Mouse (Mus musculus) intestine, embryonic 14.5 days (tissue): ENCODE results near the gene Cgref1. TPM values are rescaled to one million over a fixed set of nuclear protein-coding genes. Genes with fewer than 3 reads are reported as not detected.

Source experiments
- ATAC-seq: fragments of 200-750 bp; cut with Nextera tagmentation; replicated peaks from 2 replicates; pipeline ENCODE4 v1.8.0; 2017; ENCODE audit warnings: low read depth, moderate number of reproducible peaks, moderate TSS enrichment, moderate library complexity; ENCODE audit not compliant: low FRiP score, low TSS enrichment
- DNase-seq: peaks from one replicate; pipeline ENCODE4 v3.0.0-alpha.2; 2018; ENCODE audit warnings: low spot score
- H3K27ac ChIP-seq: fragments of 300-500 bp; sonication (generic); 2 replicates; pipeline ENCODE4 v1.5.1; 2014; ENCODE audit warnings: low read depth, mild to moderate bottlenecking, control low read depth
- H3K27me3 ChIP-seq: fragments of 300-500 bp; sonication (generic); replicated peaks from 2 replicates; pipeline ENCODE4 v1.6.1; 2014; ENCODE audit warnings: low read length, control low read depth; ENCODE audit not compliant: control insufficient read depth, insufficient read depth
- H3K36me3 ChIP-seq: fragments of 300-500 bp; sonication (generic); 2 replicates; pipeline ENCODE4 v1.6.1; 2014; ENCODE audit warnings: low read length, control low read depth; ENCODE audit not compliant: control insufficient read depth, insufficient read depth
- H3K4me1 ChIP-seq: fragments of 300-500 bp; sonication (generic); replicated peaks from 2 replicates; pipeline ENCODE4 v1.6.1; 2014; ENCODE audit warnings: low read length, control low read depth, mixed read lengths; ENCODE audit not compliant: control insufficient read depth, insufficient read depth
- H3K4me2 ChIP-seq: fragments of 300-500 bp; sonication (generic); 2 replicates; pipeline ENCODE4 v1.6.1; 2014; ENCODE audit warnings: low read length
- H3K4me3 ChIP-seq: fragments of 300-500 bp; sonication (generic); 2 replicates; pipeline ENCODE4 v1.5.1; 2014; ENCODE audit warnings: low read depth, low read length, control low read depth, mixed read lengths
- H3K9ac ChIP-seq: fragments of 300-500 bp; sonication (generic); 2 replicates; pipeline ENCODE4 v1.6.1; 2014; ENCODE audit warnings: mild to moderate bottlenecking, low read length
- H3K9me3 ChIP-seq: fragments of 300-500 bp; sonication (generic); 2 replicates; pipeline ENCODE4 v1.6.1; 2016; ENCODE audit warnings: low read length, control low read depth; ENCODE audit not compliant: control insufficient read depth
- WGBS: fragments of 180-500 bp; shearing (Covaris S2); extraction: QIAGEN DNeasy Blood & Tissue Kit; methylation state at CpG from one replicate; pipeline ENCODE4 v1.1.7; 2014; 5-methylcytosine and 5-hydroxymethylcytosine counted together
- polyA plus RNA-seq: library from polyadenylated mRNA; unstranded; fragments of >200 nt; fragmentation: Nextera tagmentation; extraction: Ambion mirVana; gene quantifications from 2 replicates; pipeline ENCODE4 v1.2.1, GENCODE M21; 2014

The Cgref1 gene
- polyA plus RNA-seq, 1 experiment from 2014 or later = 14.2 TPM

- Histone ChIP-seq H3K27ac (peak within 1 kb of the TSS; percentile 91), H3K36me3 (peaks cover 30% of the 10 kb centered on the region), H3K4me3 (peak within 1 kb of the TSS; percentile 90), H3K27me3 (no peaks in the 10 kb centered on the region), H3K9me3 (no peaks in the 10 kb centered on the region), H3K9ac (peak within 1 kb of the TSS; percentile 81), H3K4me2 (peak within 1 kb of the TSS; percentile 53), H3K4me1 (peaks cover 12% of the 10 kb centered on the region)
- under 1% methylated on average over 38 of the region's 42 CpGs for WGBS
- DNase-seq (peak; percentile 99), ATAC-seq (peak; percentile 94)
Measured at GRCm38 (mm10) chr5:30888337-30889087, 56.9 kb downstream of the Cgref1 start, which contains the start of gene Agbl5. Gene Agbl5 (plus strand): TSS chr5:30888694.

GRCm38 (mm10) chr5:30887858-30888336 is 57.5 kb downstream of the Cgref1 start:
- peak; percentile 100 for DNase-seq
- peak overlapping the region; percentile 91 for H3K27ac ChIP-seq

GRCm38 (mm10) chr5:30887331-30887761 is 58.0 kb downstream of the Cgref1 start:
- peak; percentile 68 for ATAC-seq
- H3K36me3 ChIP-seq = peaks cover 18% of the 10 kb centered on the region
- H3K9me3 ChIP-seq = no peaks in the 10 kb centered on the region
- H3K4me1 ChIP-seq = peaks cover 12% of the 10 kb centered on the region
- WGBS = under 1% methylated on average over 19 of the region's 19 CpGs
- no peak for DNase-seq
- H3K4me2 ChIP-seq = peak overlapping the region; percentile 53
- no peaks in the 10 kb centered on the region for H3K27me3 ChIP-seq
- peak overlapping the region; percentile 90 for H3K4me3 ChIP-seq
- H3K9ac ChIP-seq = peak overlapping the region; percentile 81
- H3K27ac ChIP-seq = peak overlapping the region; percentile 91

More at GRCm38 (mm10) chr5:30887858-30888336, 57.5 kb downstream of the Cgref1 start:
- Histone ChIP-seq H3K9ac (peak overlapping the region; percentile 81), H3K27me3 (no peaks in the 10 kb centered on the region), H3K4me3 (peak overlapping the region; percentile 90), H3K4me1 (peaks cover 12% of the 10 kb centered on the region), H3K36me3 (peaks cover 24% of the 10 kb centered on the region), H3K9me3 (no peaks in the 10 kb centered on the region), H3K4me2 (peak overlapping the region; percentile 53)
- ATAC-seq = peak; percentile 87
- under 1% methylated on average over 28 of the region's 28 CpGs for WGBS

- no peak for DNase-seq
- H3K36me3 ChIP-seq = peaks cover 12% of the 10 kb centered on the region
- ATAC-seq = no peak
- WGBS = 31% methylated on average over 5 of the region's 5 CpGs
- no peaks in the 10 kb centered on the region for H3K27me3 ChIP-seq
- H3K4me3 ChIP-seq = peak overlapping the region; percentile 90
- H3K9me3 ChIP-seq = no peaks in the 10 kb centered on the region
- H3K4me2 ChIP-seq = peak overlapping the region; percentile 53
- peak overlapping the region; percentile 91 for H3K27ac ChIP-seq
- peaks cover 12% of the 10 kb centered on the region for H3K4me1 ChIP-seq
- H3K9ac ChIP-seq = peak overlapping the region; percentile 81
Measured at GRCm38 (mm10) chr5:30886731-30887130, 58.7 kb downstream of the Cgref1 start.

- Histone ChIP-seq H3K27ac (peak overlapping the region; percentile 91; the same call in 1 of the 2 replicates), H3K4me2 (peak overlapping the region; percentile 53), H3K4me1 (peaks cover 12% of the 10 kb centered on the region), H3K4me3 (0 out of 2 replicates have a peak overlapping the region, but pooled peaks have one; percentile 90), H3K36me3 (peaks cover 7% of the 10 kb centered on the region), H3K9ac (no peak overlapping the region; the same call in 1 of the 2 replicates), H3K9me3 (no peaks in the 10 kb centered on the region), H3K27me3 (no peaks in the 10 kb centered on the region)
- ATAC-seq = no peak
- DNase-seq = no peak
- 55% methylated on average over 4 of the region's 4 CpGs for WGBS
Measured at GRCm38 (mm10) chr5:30886209-30886608, 59.2 kb downstream of the Cgref1 start.

Other genes with a start within 250 kb of the Cgref1 start
- gene Dpysl5, start 234.0 kb downstream of the Cgref1 start, polyA plus RNA-seq = 8.7 and 10.4 TPM in 2 replicates
- gene Mapre3, start 130.9 kb downstream of the Cgref1 start, polyA plus RNA-seq = 18.5 and 19.2 TPM in 2 replicates
- 59.9 and 60.7 TPM in 2 replicates for gene Tmem214, start 77.6 kb downstream of the Cgref1 start, polyA plus RNA-seq
- gene Agbl5, start 56.9 kb downstream of the Cgref1 start, polyA plus RNA-seq = 25.4 and 26.4 TPM in 2 replicates
- gene Ost4, start 37.8 kb downstream of the Cgref1 start, polyA plus RNA-seq = 482 and 490 TPM in 2 replicates
- 187 and 209 TPM in 2 replicates for gene Emilin1, start 32.2 kb downstream of the Cgref1 start, polyA plus RNA-seq
- gene Khk, start 24.2 kb downstream of the Cgref1 start, polyA plus RNA-seq = 21.6 and 21.9 TPM in 2 replicates
- gene Preb, start 14.8 kb upstream of the Cgref1 start, polyA plus RNA-seq = 110 and 119 TPM in 2 replicates
- 0.42 and 0.68 TPM in 2 replicates for gene Tcf23, start 23.1 kb upstream of the Cgref1 start, polyA plus RNA-seq
- 170 and 178 TPM in 2 replicates for gene Atraid, start 102.7 kb upstream of the Cgref1 start, polyA plus RNA-seq
- gene Slc5a6, start 103.3 kb upstream of the Cgref1 start, polyA plus RNA-seq = 12.2 and 12.3 TPM in 2 replicates
- 31.2 and 32.4 TPM in 2 replicates for gene Cad, start 109.2 kb upstream of the Cgref1 start, polyA plus RNA-seq
- not detected in 2 replicates for gene Dnajc5g, start 160.7 kb upstream of the Cgref1 start, polyA plus RNA-seq
- gene Slc30a3, start 162.6 kb upstream of the Cgref1 start, polyA plus RNA-seq = 0.20 and 0.23 TPM in 2 replicates
- not detected in 2 replicates for gene Trim54, start 171.1 kb upstream of the Cgref1 start, polyA plus RNA-seq
- gene Ucn, start 193.2 kb upstream of the Cgref1 start, polyA plus RNA-seq = not detected in 2 replicates
- 62.2 and 72.5 TPM in 2 replicates for gene Mpv17, start 208.7 kb upstream of the Cgref1 start, polyA plus RNA-seq
- 1.3 TPM in 2 replicates for gene Gm29609, start 234.3 kb upstream of the Cgref1 start, polyA plus RNA-seq
- 70.3 and 74.9 TPM in 2 replicates for gene Gtf3c2, start 234.6 kb upstream of the Cgref1 start, polyA plus RNA-seq
- gene Snx17, start 247.6 kb upstream of the Cgref1 start, polyA plus RNA-seq = 127 and 134 TPM in 2 replicates
- gene Eif2b4, start 247.8 kb upstream of the Cgref1 start, polyA plus RNA-seq = 63.6 and 65.0 TPM in 2 replicates